23 mouse cellular contexts compared by ENCODE assay signal in the genomic region with DNA sequence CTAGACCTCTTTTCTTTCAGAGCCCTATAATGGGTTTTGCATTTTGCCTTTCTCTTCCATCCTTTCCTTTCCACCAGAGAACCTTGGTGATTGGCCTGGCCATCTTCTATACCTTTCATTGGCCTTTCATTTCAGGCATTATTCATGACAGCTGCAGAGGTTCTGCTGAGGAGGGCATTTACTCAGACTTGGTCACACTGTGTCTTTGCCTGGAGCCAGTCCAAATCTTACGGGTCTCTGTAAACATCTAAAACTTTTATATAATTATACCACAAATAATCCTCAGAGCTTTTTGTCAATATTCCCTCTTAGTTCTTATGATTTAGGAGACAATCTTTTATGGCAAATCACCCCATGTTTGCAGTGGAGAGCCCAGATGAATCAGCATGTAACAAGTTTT.
DNase-seq lines count a peak whose midpoint lies in the region; ATAC-seq lines count a peak whose summit lies in the region.
"Had no signal": no experiment of that assay in that cellular context is flagged by ENCODE, and none has a peak within 500 bp of the region (broad histone marks: within the 10 kb centered on the region; RNA-seq: fewer than 3 reads in every experiment).

No protein-coding gene starts in this region.

- no peak overlapping the region for H3K9ac ChIP-seq in neural tube, embryonic 13.5 days
- H3K9ac ChIP-seq in midbrain, embryonic 11.5 days (ENCODE audit: low read length) = no peak overlapping the region
- H3K9ac ChIP-seq: embryonic facial prominence, embryonic 12.5 days; heart, embryonic 15.5 days; kidney, embryonic 15.5 days; limb, embryonic 13.5 days; liver, embryonic 14.5 days had no signal

- H3K4me2 ChIP-seq in neural tube, embryonic 13.5 days = no peak overlapping the region
- H3K4me2 ChIP-seq in midbrain, embryonic 11.5 days = no peak overlapping the region
- H3K4me2 ChIP-seq: embryonic facial prominence, embryonic 12.5 days; heart, embryonic 15.5 days; kidney, embryonic 15.5 days; limb, embryonic 13.5 days had no signal

- no peaks in the 10 kb centered on the region for H3K36me3 ChIP-seq in neural tube, embryonic 13.5 days
- no peaks in the 10 kb centered on the region for H3K36me3 ChIP-seq in midbrain, embryonic 11.5 days (ENCODE audit: control insufficient read depth, insufficient read depth, low read length)
- H3K36me3 ChIP-seq: embryonic facial prominence, embryonic 12.5 days; heart, embryonic 15.5 days; kidney, embryonic 15.5 days; limb, embryonic 13.5 days had no signal

- no peak for ATAC-seq in neural tube, embryonic 13.5 days (ENCODE audit: low read depth)
- ATAC-seq in midbrain, embryonic 11.5 days (ENCODE audit: low FRiP score) = no peak
- ATAC-seq: CD4-positive, CD25-positive, alpha-beta regulatory T cell, adult 4 months; intestine, postnatal 0 days; lung, postnatal 0 days; Patski had no signal

- DNase-seq in cerebellum, postnatal 14 days = peak; percentile 52 to 62
- no peak for DNase-seq in cerebellum, postnatal 25 days
- no peak for DNase-seq in neural tube, embryonic 10.5 days (ENCODE audit: extremely low spot score, low spot score)
- no peak for DNase-seq in midbrain, embryonic 11.5 days (ENCODE audit: low spot score, missing footprints)
- DNase-seq in gastrocnemius, postnatal 36 days = no peak
- DNase-seq in embryo, embryonic 11 days = no peak
- DNase-seq in liver = no peak
- DNase-seq: adrenal gland, postnatal 14 days; cerebellum, adult 11-12 months; gastrocnemius, postnatal 14 days; heart, adult 2 months; right cerebral cortex, postnatal 4 days had no signal

- peak overlapping the region; percentile 20; the same call in 1 of the 2 replicates for H3K27ac ChIP-seq in neural tube, embryonic 13.5 days (replicated peaks)
- H3K27ac ChIP-seq in midbrain, embryonic 11.5 days (ENCODE audit: low read depth, low read length) = peak overlapping the region; percentile 35; the same call in 1 of the 2 replicates
- H3K27ac ChIP-seq: embryonic facial prominence, embryonic 12.5 days; heart, adult 2 months; heart, embryonic 15.5 days; kidney, embryonic 15.5 days; limb, embryonic 13.5 days; liver, embryonic 14.5 days had no signal

- 39% methylated on average over 1 of the region's 1 CpGs for WGBS in neural tube, embryonic 13.5 days
- 60% methylated on average over 1 of the region's 1 CpGs for WGBS in midbrain, embryonic 11.5 days

- peaks cover 17% of the 10 kb centered on the region for H3K4me1 ChIP-seq in neural tube, embryonic 13.5 days (replicated peaks)
- peaks cover 24% of the 10 kb centered on the region for H3K4me1 ChIP-seq in midbrain, embryonic 11.5 days (ENCODE audit: control insufficient read depth, insufficient read depth, low read length)
- H3K4me1 ChIP-seq: embryonic facial prominence, embryonic 12.5 days; heart, embryonic 15.5 days; kidney, embryonic 15.5 days; limb, embryonic 13.5 days had no signal

- no peak overlapping the region for H3K4me3 ChIP-seq in neural tube, embryonic 13.5 days
- H3K4me3 ChIP-seq in midbrain, embryonic 11.5 days (ENCODE audit: low read depth, low read length) = no peak overlapping the region
- H3K4me3 ChIP-seq: embryonic facial prominence, embryonic 12.5 days; erythroblast, embryonic 14.5 days; heart, adult 2 months; heart, embryonic 15.5 days; kidney, embryonic 15.5 days; limb, embryonic 13.5 days had no signal

- no peaks in the 10 kb centered on the region for H3K27me3 ChIP-seq in neural tube, embryonic 13.5 days
- H3K27me3 ChIP-seq in midbrain, embryonic 11.5 days (ENCODE audit: control insufficient read depth, insufficient read depth, low read length) = no peaks in the 10 kb centered on the region
- H3K27me3 ChIP-seq: embryonic facial prominence, embryonic 12.5 days; heart, embryonic 15.5 days; kidney, embryonic 15.5 days; limb, embryonic 13.5 days had no signal

- H3K9me3 ChIP-seq in neural tube, embryonic 13.5 days = no peaks in the 10 kb centered on the region
- no peaks in the 10 kb centered on the region for H3K9me3 ChIP-seq in midbrain, embryonic 11.5 days (ENCODE audit: control insufficient read depth, low read length)
- H3K9me3 ChIP-seq: embryonic facial prominence, embryonic 12.5 days; heart, embryonic 15.5 days; kidney, embryonic 15.5 days; limb, embryonic 13.5 days had no signal

- intact Hi-C loops in gastrocnemius, postnatal 36 days (cut with DNase I) = no loop called here

Comparison
In these comparisons a context has a peak if more than half of its experiments do, and no peak if none do; other contexts are left out.
1. DNase-seq: peak in cerebellum, postnatal 14 days (2 of 2); none in cerebellum, postnatal 25 days (0 of 2), neural tube, embryonic 10.5 days (single experiment), midbrain, embryonic 11.5 days (single experiment), gastrocnemius, postnatal 36 days (0 of 2), embryo, embryonic 11 days (single experiment) and liver (single experiment).